Mouse (Mus musculus): ENCODE results near the gene Fto.

Fto gene

GRCm38 (mm10) chr8:91324271-91324670 is 10.9 kb downstream of the Fto start:
- DNase-seq (ENCODE audit: low spot score in 2 of 2), result no peak

- no peak for DNase-seq (ENCODE audit: low spot score in 2 of 2)
Observed at GRCm38 (mm10) chr8:91324916-91325315, 11.6 kb downstream of the Fto start.

- no peak for DNase-seq (ENCODE audit: low spot score in 2 of 2)
Observed at GRCm38 (mm10) chr8:91326018-91326417, 12.7 kb downstream of the Fto start.

DNA sequence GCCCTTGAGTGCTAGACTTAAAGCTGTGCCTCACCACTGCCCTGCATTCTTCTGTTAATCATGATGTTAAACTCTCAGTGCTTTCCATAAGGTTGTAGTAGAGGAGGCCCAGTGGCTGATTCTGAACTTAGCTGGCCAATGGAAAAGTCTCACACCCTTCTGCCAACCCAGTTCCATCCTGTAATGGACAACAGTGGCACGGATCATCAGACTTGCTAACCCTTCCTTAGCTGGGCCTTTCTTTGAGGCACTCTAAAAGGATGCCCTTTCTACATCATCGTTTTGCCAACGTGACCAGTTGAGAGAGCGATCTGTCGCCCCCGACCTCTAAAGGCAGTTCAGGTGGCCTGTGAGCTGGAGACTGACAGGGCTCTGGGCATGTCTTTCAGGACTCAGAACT is 13.6 kb downstream of the Fto start:
- no peak for DNase-seq (ENCODE audit: low spot score in 2 of 2)

DNA sequence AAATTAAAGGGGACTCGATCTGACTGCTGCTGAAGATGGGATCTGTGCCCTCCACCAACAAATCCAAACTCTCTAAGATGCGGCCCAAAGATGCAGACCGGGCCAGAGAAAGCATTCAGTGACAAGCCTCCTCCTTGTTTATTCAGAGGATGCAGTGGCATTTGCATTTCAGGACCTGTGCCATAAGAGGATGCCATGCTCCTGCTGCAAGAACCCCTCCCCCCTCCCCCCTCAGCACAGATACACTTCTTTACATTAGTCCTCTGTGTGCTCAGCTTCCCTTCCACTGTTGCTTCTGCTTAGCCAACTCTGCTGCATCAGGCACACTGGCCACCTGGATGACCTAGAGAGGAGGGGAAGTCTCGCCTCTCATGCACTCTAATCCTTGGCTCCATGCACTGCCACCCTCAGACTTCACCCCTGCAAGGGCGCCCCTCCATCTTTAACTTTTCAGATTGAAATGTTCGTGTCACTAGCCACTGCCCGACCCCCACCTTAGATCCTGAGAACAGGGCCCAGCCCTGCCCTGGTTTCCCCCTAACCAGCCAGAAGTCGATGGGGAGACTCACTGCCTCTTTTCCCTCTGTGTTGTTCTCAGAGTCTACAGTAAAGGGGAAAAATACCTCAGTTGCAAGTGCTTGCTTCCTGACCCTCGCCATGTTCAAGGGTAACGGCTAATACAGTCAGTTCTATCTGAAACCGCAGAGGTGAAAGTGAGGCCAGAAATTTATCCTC is 14.3 kb downstream of the Fto start:
- no peak for DNase-seq (ENCODE audit: low spot score in 2 of 2)

- DNase-seq (ENCODE audit: low spot score in 2 of 2), result no peak
Observed at GRCm38 (mm10) chr8:91329056-91329455, 15.7 kb downstream of the Fto start.

DNA sequence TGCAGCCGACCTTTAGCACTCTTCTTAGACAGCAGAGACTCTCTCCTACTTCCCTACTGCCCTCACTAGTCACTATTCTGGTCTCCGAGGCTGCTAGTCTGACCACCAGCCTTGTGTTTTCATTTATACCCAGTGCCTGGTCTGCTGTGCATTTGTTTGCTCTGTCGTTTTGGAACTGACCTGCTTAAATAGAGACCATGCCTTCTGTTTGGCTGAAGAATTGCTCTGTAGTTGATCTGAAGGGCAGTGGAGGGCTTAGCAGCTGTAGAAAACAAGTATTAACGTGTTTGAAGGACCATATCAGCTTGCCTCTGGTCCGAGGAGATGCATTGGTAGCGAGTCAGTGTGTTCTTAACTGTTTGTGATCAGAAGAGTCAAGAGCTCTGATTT is 16.1 kb downstream of the Fto start:
- no peak for DNase-seq (ENCODE audit: low spot score in 2 of 2)

DNA sequence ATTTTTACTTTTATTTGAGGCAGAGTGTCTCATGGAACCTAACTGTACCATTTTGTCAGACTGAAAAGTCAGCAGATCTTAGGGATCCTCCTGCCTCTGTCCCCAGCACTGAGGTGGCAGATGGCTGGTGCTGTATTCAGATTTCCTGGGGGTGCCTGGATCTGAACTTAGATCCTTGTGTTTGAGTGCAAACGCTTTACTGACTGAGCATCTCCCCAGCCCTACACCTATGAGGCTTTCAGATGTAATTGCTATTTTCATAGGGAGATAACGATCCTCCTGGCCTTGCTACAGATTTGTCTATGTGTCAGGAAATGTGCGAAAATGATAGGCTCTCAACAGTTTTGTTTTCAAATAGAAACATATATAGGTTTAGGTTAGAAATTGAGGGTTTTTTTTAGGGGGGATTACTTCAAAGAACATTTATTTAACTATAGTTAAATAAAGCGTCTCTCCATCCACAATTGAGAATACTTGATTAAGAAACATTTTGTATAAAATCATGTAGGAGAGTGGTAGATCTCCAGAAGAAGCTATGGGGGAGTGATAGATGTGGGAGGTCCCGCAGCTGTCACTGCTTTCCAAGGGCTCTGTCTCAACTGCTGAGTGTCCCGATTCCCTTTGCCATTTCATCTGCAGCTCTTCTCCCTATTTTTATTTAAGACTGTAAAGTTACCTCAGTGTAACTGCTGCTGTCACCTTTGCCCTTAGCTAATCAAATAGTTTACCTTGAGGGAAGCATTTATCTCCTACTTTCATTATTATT is 25.2 kb downstream of the Fto start:
- peak in 1 of 2 experiments; percentile 44 for DNase-seq (ENCODE audit: low spot score in 2 of 2)

- DNase-seq (ENCODE audit: low spot score in 2 of 2), result no peak
Observed at GRCm38 (mm10) chr8:91339651-91340050, 26.3 kb downstream of the Fto start.

GRCm38 (mm10) chr8:91340746-91341145 is 27.4 kb downstream of the Fto start:
- DNase-seq (ENCODE audit: low spot score in 2 of 2), result no peak

- DNase-seq (ENCODE audit: low spot score in 2 of 2), result no peak
Observed at GRCm38 (mm10) chr8:91342196-91342595, 28.9 kb downstream of the Fto start.

DNA sequence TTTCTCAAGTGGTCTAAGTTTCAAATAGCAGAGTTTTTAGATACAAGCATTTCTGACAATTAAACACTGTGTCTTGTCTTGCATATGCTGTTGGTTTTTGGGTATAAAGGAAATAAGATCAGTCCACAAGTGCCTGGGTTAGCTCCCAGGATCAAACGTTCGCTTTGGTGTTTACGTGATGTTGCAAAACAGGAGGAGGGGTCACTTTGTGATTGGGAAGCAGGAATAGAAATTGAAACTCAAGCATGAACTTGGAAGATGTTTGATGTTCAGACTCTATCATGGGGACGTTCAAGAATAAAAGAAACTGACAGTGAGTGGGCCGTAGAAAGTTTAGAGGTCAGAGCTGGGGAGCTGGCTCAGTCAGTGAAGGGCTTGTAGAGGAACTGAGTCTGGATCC is 29.5 kb downstream of the Fto start:
- DNase-seq (ENCODE audit: low spot score in 2 of 2), result no peak

- DNase-seq (ENCODE audit: low spot score in 2 of 2), result no peak
Observed at GRCm38 (mm10) chr8:91344659-91345058, 31.3 kb downstream of the Fto start.

DNA sequence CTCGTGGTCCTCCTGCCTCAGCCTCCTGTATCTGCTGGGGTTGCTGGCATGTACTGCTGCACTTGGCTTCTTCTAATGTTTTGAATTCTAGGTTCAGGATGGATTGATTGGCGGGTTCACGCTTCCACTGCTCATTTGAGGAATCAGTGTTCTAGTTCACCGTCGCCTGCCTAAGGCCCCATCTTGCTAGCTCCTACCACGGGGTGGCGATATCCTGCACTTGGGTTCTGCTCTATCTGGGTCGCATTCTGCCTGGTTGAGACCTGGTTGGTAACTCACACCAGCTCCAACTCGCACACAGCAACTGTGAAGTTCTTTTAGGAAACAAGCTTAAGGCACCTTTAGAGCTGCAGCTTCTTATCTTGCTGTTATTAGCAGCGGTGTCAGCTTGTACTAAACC is 33.8 kb downstream of the Fto start:
- DNase-seq (ENCODE audit: low spot score in 2 of 2), result no peak

- DNase-seq (ENCODE audit: low spot score in 2 of 2), result no peak
Observed at GRCm38 (mm10) chr8:91347595-91347994, 34.3 kb downstream of the Fto start.

GRCm38 (mm10) chr8:91349816-91350215 is 36.5 kb downstream of the Fto start:
- DNase-seq (ENCODE audit: low spot score in 2 of 2), result no peak

- peak in 1 of 2 experiments; percentile 61 for DNase-seq (ENCODE audit: low spot score in 2 of 2)
Observed at GRCm38 (mm10) chr8:91350628-91351027, 37.3 kb downstream of the Fto start.

DNA sequence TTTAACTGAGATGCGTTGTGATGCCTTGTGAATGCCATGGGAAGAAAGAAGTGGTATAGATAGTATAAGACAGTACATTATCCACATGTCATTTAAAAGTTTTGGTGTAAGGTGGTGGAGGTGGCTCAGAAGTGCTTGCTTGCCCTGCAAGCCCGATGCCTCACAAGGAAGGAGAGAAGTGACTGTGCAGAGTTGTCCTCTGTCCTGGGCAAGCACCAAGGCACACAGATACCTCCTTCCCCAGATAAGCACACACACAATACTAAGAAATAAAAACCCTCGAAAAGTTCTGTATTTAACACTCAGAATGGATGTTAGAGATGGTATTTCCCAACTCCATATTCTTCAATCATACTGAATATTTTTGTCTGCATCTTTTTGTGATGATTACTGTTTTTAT is 39.3 kb downstream of the Fto start:
- no peak for DNase-seq (ENCODE audit: low spot score in 2 of 2)

DNA sequence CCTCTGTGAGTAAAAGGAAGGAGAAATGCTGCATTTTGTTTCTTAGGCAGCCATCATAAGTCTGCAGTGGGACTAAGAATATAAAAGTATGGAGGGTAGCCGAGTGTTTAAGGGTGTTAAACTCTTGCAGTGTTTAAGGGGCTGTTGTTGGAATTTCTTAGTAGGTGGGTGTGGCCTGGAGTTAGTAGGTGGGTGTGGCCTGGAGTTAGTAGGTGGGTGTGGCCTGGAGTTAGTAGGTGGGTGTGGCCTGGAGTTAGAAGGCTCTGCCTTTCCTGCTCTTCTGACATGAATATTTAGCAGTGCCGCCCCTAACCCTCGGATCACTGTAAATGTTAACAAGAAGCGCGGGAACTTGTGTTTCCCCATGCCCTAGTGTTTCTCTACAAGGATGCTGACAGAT is 39.7 kb downstream of the Fto start:
- DNase-seq (ENCODE audit: low spot score in 2 of 2), result no peak

DNA sequence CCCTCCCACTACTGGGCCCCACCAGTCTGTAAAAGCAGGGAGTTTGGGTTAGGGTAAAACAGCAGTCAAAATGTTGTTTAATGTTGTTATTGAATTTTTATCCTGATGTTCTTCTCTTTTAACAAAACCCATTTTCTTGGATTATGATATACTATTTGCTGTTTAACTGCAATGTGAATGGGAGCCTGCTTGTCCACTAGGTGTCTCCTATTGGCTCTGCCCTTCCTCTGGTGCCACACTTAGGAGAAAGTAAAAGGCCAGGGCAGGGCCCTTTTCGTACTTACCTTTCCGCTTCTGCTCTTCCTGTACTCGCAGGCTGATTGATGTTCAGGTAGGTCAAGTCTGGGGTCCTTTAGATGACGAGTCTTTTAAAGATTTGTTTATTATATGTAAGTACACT is 40.6 kb downstream of the Fto start:
- no peak for DNase-seq (ENCODE audit: low spot score in 2 of 2)

GRCm38 (mm10) chr8:91355301-91355905 is 42.1 kb downstream of the Fto start:
- no peak for DNase-seq (ENCODE audit: low spot score in 2 of 2)

GRCm38 (mm10) chr8:91355956-91356699 is 42.8 kb downstream of the Fto start:
- DNase-seq (ENCODE audit: low spot score in 2 of 2), result no peak

Data from left cerebral cortex, adult 9 months (tissue).